Mouse (Mus musculus): ENCODE data around the gene Spdya.

DNA sequence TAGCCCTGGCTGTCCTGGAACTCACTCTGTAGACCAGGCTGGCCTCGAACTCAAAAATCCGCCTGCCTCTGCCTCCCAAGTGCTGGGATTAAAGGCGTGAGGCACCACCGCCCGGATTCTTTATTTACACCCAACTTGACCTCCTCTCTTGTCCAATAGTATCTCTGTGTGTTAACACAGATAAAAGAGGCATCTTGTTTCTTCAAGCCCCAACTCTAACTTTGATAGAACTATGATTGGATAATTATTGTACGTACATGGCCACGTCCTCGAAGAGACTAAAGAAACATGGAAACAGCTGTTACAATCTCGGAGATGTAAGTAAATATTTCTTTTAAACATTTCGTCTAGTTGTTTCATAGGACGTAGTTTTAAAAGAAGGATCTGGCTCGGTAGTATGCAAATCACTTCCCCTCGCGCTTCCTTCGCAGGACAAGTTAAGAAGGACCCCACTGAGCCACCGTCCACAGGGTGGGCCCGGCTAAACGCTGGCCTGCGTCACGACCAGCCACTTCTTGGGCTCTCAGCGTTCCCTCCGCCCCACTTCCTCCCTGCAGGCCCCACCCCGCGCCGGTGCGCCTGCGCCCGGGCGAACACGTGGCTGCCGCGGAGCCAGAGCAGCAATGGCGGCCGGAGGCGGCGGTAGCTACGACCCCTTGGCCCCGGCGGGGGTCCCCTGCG, 63.9 kb downstream of the Spdya start, which contains the start of gene Wdr43:
- TF ChIP-seq CTCF (IDR thresholded peaks at IDR 0.05; ENCODE audit: low read depth), result peak; percentile 20; the same call in 1 of the 2 replicates
- no peak for TF ChIP-seq EP300 (optimal IDR thresholded peaks at IDR 0.05)

Measured in stomach, postnatal 0 days (tissue).